Mouse (Mus musculus) neural tube, embryonic 12.5 days (tissue): ENCODE measurements around the gene Gm3336. TPM values are rescaled to one million over a fixed set of nuclear protein-coding genes. Genes with fewer than 3 reads are reported as not detected.

ENCODE experiments used
- ATAC-seq: fragments of 200-750 bp; cut with Nextera tagmentation; 2 replicates; pipeline ENCODE4 v1.8.0; 2017; ENCODE audit warnings: low read depth, mild to moderate bottlenecking, moderate TSS enrichment, moderate library complexity; ENCODE audit not compliant: low FRiP score
- H3K27ac ChIP-seq: fragments of 300-500 bp; sonication (generic); 2 replicates; pipeline ENCODE4 v1.5.1; 2016
- H3K27me3 ChIP-seq: fragments of 300-500 bp; sonication (generic); replicated peaks from 2 replicates; pipeline ENCODE4 v1.6.1; 2016; ENCODE audit warnings: mild to moderate bottlenecking
- H3K36me3 ChIP-seq: fragments of 300-500 bp; sonication (generic); 2 replicates; pipeline ENCODE4 v1.6.1; 2016; ENCODE audit warnings: mild to moderate bottlenecking
- H3K4me1 ChIP-seq: fragments of 300-500 bp; sonication (generic); 2 replicates; pipeline ENCODE4 v1.6.1; 2016
- H3K4me2 ChIP-seq: fragments of 300-500 bp; sonication (generic); replicated peaks from 2 replicates; pipeline ENCODE4 v1.6.1; 2016; ENCODE audit warnings: mild to moderate bottlenecking
- H3K4me3 ChIP-seq: fragments of 300-500 bp; sonication (generic); 2 replicates; pipeline ENCODE4 v1.5.1; 2016
- H3K9ac ChIP-seq: fragments of 300-500 bp; sonication (generic); 2 replicates; pipeline ENCODE4 v1.6.1; 2016; ENCODE audit warnings: mild to moderate bottlenecking
- H3K9me3 ChIP-seq: fragments of 300-500 bp; sonication (generic); 2 replicates; pipeline ENCODE4 v1.6.1; 2016; ENCODE audit warnings: mild to moderate bottlenecking
- WGBS: fragments of 180-500 bp; shearing (Covaris S2); methylation state at CpG from one replicate; pipeline ENCODE4 v1.1.7; 2016; 5-methylcytosine and 5-hydroxymethylcytosine counted together
- polyA plus RNA-seq: library from polyadenylated mRNA; unstranded; fragments of >200 nt; fragmentation: Nextera tagmentation; extraction: Ambion mirVana; gene quantifications from 2 replicates; pipeline ENCODE4 v1.2.1, GENCODE M21; 2016

Gene Gm3336
- polyA plus RNA-seq, 1 experiment from 2014 or later, result not detected

- no peaks in the 10 kb centered on the region for H3K9me3 ChIP-seq
- 0 out of 2 replicates have a peak overlapping the region, but pooled peaks have one; percentile 12 for H3K4me3 ChIP-seq
- H3K4me2 ChIP-seq, result peak overlapping the region; percentile 86
- peak overlapping the region; percentile 13; the same call in 1 of the 2 replicates for H3K9ac ChIP-seq
- peaks cover 52% of the 10 kb centered on the region for H3K4me1 ChIP-seq
- peak overlapping the region; percentile 37; the same call in 1 of the 2 replicates for H3K27ac ChIP-seq
- 4% methylated on average over 31 of the region's 31 CpGs for WGBS
- H3K36me3 ChIP-seq, result no peaks in the 10 kb centered on the region
- no peaks in the 10 kb centered on the region for H3K27me3 ChIP-seq
- no peak for ATAC-seq
Measured at GRCm38 (mm10) chr8:70696019-70696885, 22.1 kb upstream of the Gm3336 start.

GRCm38 (mm10) chr8:70696946-70697345 is 21.4 kb upstream of the Gm3336 start:
- ATAC-seq, result no peak
- Histone ChIP-seq H3K27me3 (no peaks in the 10 kb centered on the region), H3K27ac (peak overlapping the region; percentile 28; the same call in 1 of the 2 replicates), H3K36me3 (no peaks in the 10 kb centered on the region), H3K4me1 (peaks cover 51% of the 10 kb centered on the region), H3K4me2 (peak overlapping the region; percentile 86), H3K4me3 (no peak overlapping the region), H3K9ac (peak overlapping the region; percentile 13), H3K9me3 (no peaks in the 10 kb centered on the region)
- WGBS, result 55% methylated on average over 4 of the region's 4 CpGs

- Histone ChIP-seq H3K36me3 (peaks cover 4% of the 10 kb centered on the region; the same call in 1 of the 2 replicates), H3K4me2 (peak overlapping the region; percentile 86), H3K4me3 (peak overlapping the region; percentile 99), H3K27ac (peak overlapping the region; percentile 72), H3K9ac (peak overlapping the region; percentile 100; the same call in 1 of the 2 replicates), H3K27me3 (no peaks in the 10 kb centered on the region), H3K9me3 (no peaks in the 10 kb centered on the region), H3K4me1 (peaks cover 53% of the 10 kb centered on the region)
- 76% methylated on average over 12 of the region's 12 CpGs for WGBS
- no peak for ATAC-seq
Measured at GRCm38 (mm10) chr8:70697366-70698250, 20.7 kb upstream of the Gm3336 start.

GRCm38 (mm10) chr8:70698310-70699109 is 19.8 kb upstream of the Gm3336 start, which contains the start of gene Jund:
Jund (plus strand) TSS chr8:70698949.
- Histone ChIP-seq H3K4me1 (peaks cover 54% of the 10 kb centered on the region), H3K4me3 (peak within 1 kb of the TSS; percentile 99), H3K4me2 (peak within 1 kb of the TSS; percentile 86), H3K27me3 (no peaks in the 10 kb centered on the region), H3K27ac (peak within 1 kb of the TSS; percentile 98), H3K9ac (peak within 1 kb of the TSS; percentile 100), H3K36me3 (peaks cover 13% of the 10 kb centered on the region), H3K9me3 (no peaks in the 10 kb centered on the region)
- ATAC-seq, result peak; percentile 87
- WGBS, result under 1% methylated on average over 67 of the region's 69 CpGs

GRCm38 (mm10) chr8:70699116-70699833 is 19.1 kb upstream of the Gm3336 start:
- H3K4me1 ChIP-seq, result peaks cover 58% of the 10 kb centered on the region
- WGBS, result under 1% methylated on average over 89 of the region's 89 CpGs

GRCm38 (mm10) chr8:70699834-70700554 is 18.3 kb upstream of the Gm3336 start:
- Histone ChIP-seq H3K9me3 (no peaks in the 10 kb centered on the region), H3K4me2 (peak overlapping the region; percentile 86), H3K36me3 (peaks cover 15% of the 10 kb centered on the region), H3K9ac (peak overlapping the region; percentile 100), H3K4me1 (peaks cover 57% of the 10 kb centered on the region), H3K27me3 (no peaks in the 10 kb centered on the region), H3K4me3 (peak overlapping the region; percentile 99), H3K27ac (peak overlapping the region; percentile 98)
- ATAC-seq, result peak; percentile 2; the same call in 1 of the 2 replicates
- WGBS, result under 1% methylated on average over 58 of the region's 59 CpGs

More at GRCm38 (mm10) chr8:70699116-70699833, 19.1 kb upstream of the Gm3336 start:
- Histone ChIP-seq H3K4me3 (peak overlapping the region; percentile 99), H3K9me3 (no peaks in the 10 kb centered on the region), H3K27me3 (no peaks in the 10 kb centered on the region), H3K36me3 (peaks cover 15% of the 10 kb centered on the region), H3K9ac (peak overlapping the region; percentile 100), H3K27ac (peak overlapping the region; percentile 98), H3K4me2 (peak overlapping the region; percentile 86)
- ATAC-seq, result peak; percentile 7

GRCm38 (mm10) chr8:70700555-70700922 is 17.8 kb upstream of the Gm3336 start:
- H3K4me1 ChIP-seq, result peaks cover 51% of the 10 kb centered on the region

GRCm38 (mm10) chr8:70701048-70701981 is 17.0 kb upstream of the Gm3336 start:
- Histone ChIP-seq H3K9me3 (no peaks in the 10 kb centered on the region), H3K4me3 (peak overlapping the region; percentile 99), H3K36me3 (peaks cover 15% of the 10 kb centered on the region), H3K4me1 (peaks cover 43% of the 10 kb centered on the region), H3K4me2 (peak overlapping the region; percentile 86), H3K9ac (peak overlapping the region; percentile 100), H3K27ac (peak overlapping the region; percentile 32; the same call in 1 of the 2 replicates), H3K27me3 (no peaks in the 10 kb centered on the region)
- no peak for ATAC-seq
- WGBS, result 54% methylated on average over 10 of the region's 10 CpGs

More at GRCm38 (mm10) chr8:70700555-70700922, 17.8 kb upstream of the Gm3336 start:
- Histone ChIP-seq H3K4me2 (peak overlapping the region; percentile 86), H3K4me3 (peak overlapping the region; percentile 99), H3K27ac (peak overlapping the region; percentile 98), H3K9ac (peak overlapping the region; percentile 100), H3K27me3 (no peaks in the 10 kb centered on the region), H3K9me3 (no peaks in the 10 kb centered on the region), H3K36me3 (peaks cover 15% of the 10 kb centered on the region)
- under 1% methylated on average over 20 of the region's 20 CpGs for WGBS
- ATAC-seq, result no peak

GRCm38 (mm10) chr8:70701982-70702841 is 16.1 kb upstream of the Gm3336 start:
- Histone ChIP-seq H3K4me1 (peaks cover 34% of the 10 kb centered on the region), H3K9me3 (no peaks in the 10 kb centered on the region), H3K27me3 (no peaks in the 10 kb centered on the region), H3K36me3 (peaks cover 15% of the 10 kb centered on the region), H3K4me3 (no peak overlapping the region; the same call in 1 of the 2 replicates), H3K9ac (0 out of 2 replicates have a peak overlapping the region, but pooled peaks have one; percentile 26), H3K4me2 (peak overlapping the region; percentile 86), H3K27ac (no peak overlapping the region)
- no peak for ATAC-seq
- WGBS, result 82% methylated on average over 2 of the region's 2 CpGs
